Mouse (Mus musculus) forebrain, embryonic 14.5 days (tissue): Measurements from ENCODE around the gene Ptprn2. TPM values are rescaled to one million over a fixed set of nuclear protein-coding genes. Genes with fewer than 3 reads are reported as not detected.
A peak's percentile ranks its signal among the peaks of the same experiment; 100 is the strongest.

Source experiments
- ATAC-seq: fragments of 200-750 bp; cut with Nextera tagmentation; 2 replicates; pipeline ENCODE4 v1.8.0; 2017; ENCODE audit warnings: mild to moderate bottlenecking, moderate library complexity
- DNase-seq: peaks from one replicate; pipeline ENCODE4 v3.0.0-alpha.2; 2015; ENCODE audit warnings: low spot score
- H3K27ac ChIP-seq: fragments of 300-500 bp; sonication (generic); 2 replicates; pipeline ENCODE4 v1.5.1; 2014; ENCODE audit warnings: low read depth, mild to moderate bottlenecking, control low read depth, low read length, moderate library complexity
- H3K27me3 ChIP-seq: fragments of 300-500 bp; sonication (generic); replicated peaks from 2 replicates; pipeline ENCODE4 v1.6.1; 2014; ENCODE audit warnings: low read length, control low read depth, mixed read lengths; ENCODE audit not compliant: control insufficient read depth, insufficient read depth
- H3K36me3 ChIP-seq: fragments of 300-500 bp; sonication (generic); 2 replicates; pipeline ENCODE4 v1.6.1; 2014; ENCODE audit warnings: low read length, control low read depth; ENCODE audit not compliant: control insufficient read depth, insufficient read depth
- H3K4me1 ChIP-seq: fragments of 300-500 bp; sonication (generic); 2 replicates; pipeline ENCODE4 v1.6.1; 2014; ENCODE audit warnings: antibody characterized with exemption, low read length, control low read depth; ENCODE audit not compliant: control insufficient read depth, insufficient read depth
- H3K4me2 ChIP-seq: fragments of 300-500 bp; sonication (generic); 2 replicates; pipeline ENCODE4 v1.6.1; 2014; ENCODE audit warnings: mild to moderate bottlenecking, control low read depth, low read length
- H3K4me3 ChIP-seq: fragments of 300-500 bp; sonication (generic); 2 replicates; pipeline ENCODE4 v1.5.1; 2014; ENCODE audit warnings: low read depth, low read length, control low read depth
- H3K9ac ChIP-seq: fragments of 300-500 bp; sonication (generic); 2 replicates; pipeline ENCODE4 v1.6.1; 2014; ENCODE audit warnings: mild to moderate bottlenecking, low read length, control low read depth, moderate library complexity
- H3K9me3 ChIP-seq: fragments of 300-500 bp; sonication (generic); replicated peaks from 2 replicates; pipeline ENCODE4 v1.6.1; 2016; ENCODE audit warnings: low read length, control low read depth, mixed read lengths; ENCODE audit not compliant: control insufficient read depth
- WGBS: fragments of 180-500 bp; shearing (Covaris S2); extraction: QIAGEN DNeasy Blood & Tissue Kit; methylation state at CpG from one replicate; pipeline ENCODE4 v1.1.7; 2014; 5-methylcytosine and 5-hydroxymethylcytosine counted together
- polyA plus RNA-seq: library from polyadenylated mRNA; unstranded; fragments of >200 nt; fragmentation: Nextera tagmentation; extraction: Ambion mirVana; gene quantifications from 2 replicates; pipeline ENCODE4 v1.2.1, GENCODE M21; 2014

Ptprn2 gene
- polyA plus RNA-seq, 1 experiment from 2014 or later = 4.1 TPM

DNA sequence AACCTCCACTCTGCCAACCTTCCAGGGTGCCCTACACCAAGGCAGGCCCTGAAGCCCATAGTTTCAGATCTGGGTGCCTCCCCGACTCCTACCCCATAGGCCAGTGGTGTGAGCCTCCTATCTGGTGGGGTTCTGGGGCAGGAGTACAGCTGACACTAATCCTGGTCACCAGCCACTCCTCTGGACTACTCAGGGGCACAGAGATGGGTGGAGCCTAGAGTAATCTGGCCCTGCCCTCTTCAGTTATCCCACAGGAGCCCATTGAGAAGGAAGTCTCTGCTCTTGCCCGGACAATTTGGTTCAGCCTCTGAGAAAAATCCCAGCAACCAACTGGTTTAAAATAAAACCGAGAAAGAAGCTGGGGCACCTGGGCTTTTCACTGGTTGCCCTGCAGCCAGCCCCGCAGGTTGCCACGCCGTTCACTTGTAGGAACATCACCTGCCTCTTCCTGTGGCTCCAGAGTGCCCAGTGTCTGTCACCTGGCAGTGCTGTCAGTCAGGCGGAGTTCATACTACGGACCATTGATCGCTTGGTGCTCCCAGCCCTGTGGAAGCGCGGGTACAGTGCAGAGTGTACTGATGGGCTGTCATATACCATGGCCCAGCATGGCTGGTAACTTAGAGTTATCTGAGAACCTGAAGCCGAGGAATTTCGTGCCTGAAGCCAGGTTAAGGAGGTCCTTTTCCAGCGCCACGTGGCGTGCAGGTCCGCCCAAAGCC is 673.6 kb downstream of the Ptprn2 start:
- Histone ChIP-seq H3K27me3 (peaks cover 42% of the 10 kb centered on the region), H3K4me3 (peak overlapping the region; percentile 58), H3K4me1 (peaks cover 47% of the 10 kb centered on the region), H3K36me3 (0 out of 2 replicates have a peak, but pooled peaks cover 13% of the 10 kb centered on the region), H3K9ac (peak overlapping the region; percentile 54), H3K9me3 (no peaks in the 10 kb centered on the region), H3K27ac (peak overlapping the region; percentile 83), H3K4me2 (peak overlapping the region; percentile 59)
- DNase-seq (no peak), ATAC-seq (no peak)
- 14% methylated on average over 17 of the region's 17 CpGs for WGBS

DNA sequence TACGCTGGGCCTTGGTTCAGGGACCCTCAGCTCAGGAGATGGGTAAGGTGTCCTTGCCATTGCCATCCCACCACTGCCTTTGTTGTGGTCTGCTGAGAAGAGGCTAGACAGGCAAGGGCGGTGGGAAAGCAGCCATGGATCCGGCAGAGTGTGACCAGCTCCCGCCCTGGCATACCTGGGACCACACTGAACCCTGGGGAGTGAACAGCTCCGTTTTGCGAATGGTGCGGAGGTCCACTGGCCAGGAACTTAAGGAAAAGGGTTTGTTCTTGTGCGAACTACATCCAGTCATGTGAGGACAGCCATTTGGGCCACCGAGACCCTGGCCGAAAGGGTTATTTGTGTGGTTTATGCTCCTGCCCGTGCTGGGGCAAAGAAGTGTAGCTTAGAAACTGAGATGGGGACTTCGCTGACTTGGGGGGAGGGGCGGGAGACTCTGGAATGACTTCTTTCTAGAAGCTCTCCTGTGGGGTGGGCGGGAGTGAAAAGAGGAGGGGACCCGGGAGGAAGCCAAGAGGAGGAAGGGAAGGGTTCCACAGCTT is 674.2 kb downstream of the Ptprn2 start:
- peaks cover 47% of the 10 kb centered on the region for H3K4me1 ChIP-seq
- no peaks in the 10 kb centered on the region for H3K9me3 ChIP-seq
- H3K36me3 ChIP-seq = 0 out of 2 replicates have a peak, but pooled peaks cover 13% of the 10 kb centered on the region
- no peak for ATAC-seq
- DNase-seq = no peak
- 5% methylated on average over 14 of the region's 15 CpGs for WGBS
- peak overlapping the region; percentile 54 for H3K9ac ChIP-seq
- peak overlapping the region; percentile 59 for H3K4me2 ChIP-seq
- peaks cover 36% of the 10 kb centered on the region for H3K27me3 ChIP-seq
- peak overlapping the region; percentile 83 for H3K27ac ChIP-seq
- H3K4me3 ChIP-seq = peak overlapping the region; percentile 58

GRCm38 (mm10) chr12:117160211-117160891 is 674.8 kb downstream of the Ptprn2 start:
- H3K27ac ChIP-seq = peak overlapping the region; percentile 83
- H3K9ac ChIP-seq = peak overlapping the region; percentile 54
- peak overlapping the region; percentile 58 for H3K4me3 ChIP-seq
- peak; percentile 90 for DNase-seq
- under 1% methylated on average over 30 of the region's 30 CpGs for WGBS
- peak overlapping the region; percentile 59 for H3K4me2 ChIP-seq
- peaks cover 30% of the 10 kb centered on the region for H3K27me3 ChIP-seq
- peak; percentile 60 for ATAC-seq
- H3K4me1 ChIP-seq = peaks cover 47% of the 10 kb centered on the region
- H3K36me3 ChIP-seq = 0 out of 2 replicates have a peak, but pooled peaks cover 13% of the 10 kb centered on the region
- no peaks in the 10 kb centered on the region for H3K9me3 ChIP-seq

DNA sequence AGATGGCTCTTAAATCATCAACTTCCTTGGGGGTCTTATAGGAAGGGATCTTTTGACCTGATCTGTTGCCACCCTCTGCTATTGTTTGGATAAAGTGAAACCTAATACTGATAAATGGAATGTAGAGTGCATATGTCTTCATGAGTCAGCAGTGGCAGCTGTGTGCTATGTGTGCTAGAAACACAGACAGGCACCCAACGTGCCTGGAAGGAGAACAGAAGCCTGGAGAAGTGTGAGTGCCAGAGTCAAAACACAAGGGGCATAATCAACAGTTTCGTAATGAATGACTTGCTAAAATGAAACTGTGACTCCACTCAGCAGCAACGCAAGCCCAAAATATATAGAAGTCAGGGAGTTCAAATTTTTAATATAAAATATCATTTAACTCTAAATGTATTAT is 676.7 kb downstream of the Ptprn2 start:
- H3K36me3 ChIP-seq = 0 out of 2 replicates have a peak, but pooled peaks cover 13% of the 10 kb centered on the region
- no peak for ATAC-seq
- H3K9ac ChIP-seq = no peak overlapping the region
- peaks cover 47% of the 10 kb centered on the region for H3K4me1 ChIP-seq
- H3K9me3 ChIP-seq = no peaks in the 10 kb centered on the region
- H3K4me2 ChIP-seq = no peak overlapping the region
- peaks cover 24% of the 10 kb centered on the region for H3K27me3 ChIP-seq
- H3K4me3 ChIP-seq = no peak overlapping the region
- 42% methylated on average over 3 of the region's 3 CpGs for WGBS
- H3K27ac ChIP-seq = no peak overlapping the region
- DNase-seq = no peak

DNA sequence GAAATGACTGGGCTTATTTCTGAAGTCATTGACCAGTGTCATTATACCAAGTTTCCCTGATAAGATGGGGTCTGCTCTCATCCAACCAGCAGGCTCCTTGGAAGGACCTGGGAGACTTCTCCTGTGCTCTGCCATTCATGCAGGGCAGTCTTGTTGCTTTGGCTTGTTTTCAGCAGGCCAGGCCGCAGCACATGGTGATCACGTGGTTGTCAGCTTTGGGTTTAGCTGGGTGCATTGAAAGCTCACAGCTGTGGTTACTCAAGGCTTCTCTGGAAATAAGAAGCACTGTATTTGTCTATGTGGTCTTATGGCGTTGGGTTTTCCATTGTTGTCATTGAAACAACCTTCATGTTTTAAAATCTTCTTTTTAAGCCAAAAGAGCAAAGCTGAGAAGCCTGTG is 678.3 kb downstream of the Ptprn2 start:
- no peak overlapping the region for H3K27ac ChIP-seq
- H3K4me1 ChIP-seq = peaks cover 43% of the 10 kb centered on the region
- peak; percentile 66 for DNase-seq
- no peak overlapping the region for H3K4me3 ChIP-seq
- 33% methylated on average over 3 of the region's 3 CpGs for WGBS
- no peak for ATAC-seq
- H3K27me3 ChIP-seq = peaks cover 20% of the 10 kb centered on the region
- H3K4me2 ChIP-seq = no peak overlapping the region
- H3K9ac ChIP-seq = no peak overlapping the region
- H3K9me3 ChIP-seq = no peaks in the 10 kb centered on the region
- peaks cover 18% of the 10 kb centered on the region for H3K36me3 ChIP-seq

GRCm38 (mm10) chr12:117166266-117166665 is 680.7 kb downstream of the Ptprn2 start:
- no peak overlapping the region for H3K4me2 ChIP-seq
- no peak overlapping the region for H3K27ac ChIP-seq
- no peak overlapping the region for H3K4me3 ChIP-seq
- H3K9me3 ChIP-seq = no peaks in the 10 kb centered on the region
- peaks cover 21% of the 10 kb centered on the region for H3K36me3 ChIP-seq
- H3K9ac ChIP-seq = no peak overlapping the region
- H3K27me3 ChIP-seq = peaks cover 11% of the 10 kb centered on the region
- DNase-seq = no peak
- ATAC-seq = no peak
- WGBS = 52% methylated on average over 5 of the region's 5 CpGs
- H3K4me1 ChIP-seq = peaks cover 31% of the 10 kb centered on the region

GRCm38 (mm10) chr12:117169670-117170069 is 684.1 kb downstream of the Ptprn2 start:
- Histone ChIP-seq H3K4me1 (peaks cover 43% of the 10 kb centered on the region), H3K27ac (peak overlapping the region; percentile 54), H3K9ac (peak overlapping the region; percentile 13; the same call in 1 of the 2 replicates), H3K9me3 (no peaks in the 10 kb centered on the region), H3K4me2 (no peak overlapping the region), H3K27me3 (peaks cover 5% of the 10 kb centered on the region; the same call in 1 of the 2 replicates), H3K4me3 (no peak overlapping the region), H3K36me3 (peaks cover 8% of the 10 kb centered on the region)
- 24% methylated on average over 5 of the region's 5 CpGs for WGBS
- ATAC-seq (no peak; the same call in 1 of the 2 replicates), DNase-seq (no peak)

GRCm38 (mm10) chr12:117172529-117172884 is 687.0 kb downstream of the Ptprn2 start:
- H3K36me3 ChIP-seq = peaks cover 8% of the 10 kb centered on the region
- H3K27ac ChIP-seq = peak overlapping the region; percentile 81
- 16% methylated on average over 2 of the region's 2 CpGs for WGBS
- peak; percentile 11; the same call in 1 of the 2 replicates for ATAC-seq
- 0 out of 2 replicates have a peak overlapping the region, but pooled peaks have one; percentile 25 for H3K4me2 ChIP-seq
- H3K4me3 ChIP-seq = no peak overlapping the region
- no peaks in the 10 kb centered on the region for H3K9me3 ChIP-seq
- H3K4me1 ChIP-seq = peaks cover 59% of the 10 kb centered on the region
- DNase-seq = no peak
- H3K27me3 ChIP-seq = peaks cover 2% of the 10 kb centered on the region; the same call in 1 of the 2 replicates
- peak overlapping the region; percentile 40 for H3K9ac ChIP-seq
